Mouse (Mus musculus) midbrain, embryonic 12.5 days (tissue): ENCODE measurements around the gene Anapc5. TPM values are rescaled to one million over a fixed set of nuclear protein-coding genes. Genes with fewer than 3 reads are reported as not detected.

ENCODE experiments used
- ATAC-seq: fragments of 200-750 bp; cut with Nextera tagmentation; 2 replicates; pipeline ENCODE4 v1.8.0; 2017; ENCODE audit warnings: low read depth, moderate TSS enrichment, moderate library complexity; ENCODE audit not compliant: low FRiP score
- H3K27ac ChIP-seq: fragments of 300-500 bp; sonication (generic); replicated peaks from 2 replicates; pipeline ENCODE4 v1.5.1; 2016; ENCODE audit warnings: mild to moderate bottlenecking
- H3K27me3 ChIP-seq: fragments of 300-500 bp; sonication (generic); 2 replicates; pipeline ENCODE4 v1.6.1; 2016; ENCODE audit warnings: mild to moderate bottlenecking
- H3K36me3 ChIP-seq: fragments of 300-500 bp; sonication (generic); 2 replicates; pipeline ENCODE4 v1.6.1; 2016
- H3K4me1 ChIP-seq: fragments of 300-500 bp; sonication (generic); 2 replicates; pipeline ENCODE4 v1.6.1; 2016
- H3K4me2 ChIP-seq: fragments of 300-500 bp; sonication (generic); replicated peaks from 2 replicates; pipeline ENCODE4 v1.6.1; 2016; ENCODE audit warnings: mild to moderate bottlenecking, moderate library complexity
- H3K4me3 ChIP-seq: fragments of 300-500 bp; sonication (generic); 2 replicates; pipeline ENCODE4 v1.5.1; 2016; ENCODE audit warnings: mild to moderate bottlenecking
- H3K9ac ChIP-seq: fragments of 300-500 bp; sonication (generic); replicated peaks from 2 replicates; pipeline ENCODE4 v1.6.1; 2016; ENCODE audit warnings: mild to moderate bottlenecking, moderate library complexity
- H3K9me3 ChIP-seq: fragments of 300-500 bp; sonication (generic); 2 replicates; pipeline ENCODE4 v1.6.1; 2016; ENCODE audit warnings: mild to moderate bottlenecking
- WGBS: fragments of 180-500 bp; shearing (Covaris S2); methylation state at CpG from one replicate; pipeline ENCODE4 v1.1.7; 2016; 5-methylcytosine and 5-hydroxymethylcytosine counted together
- polyA plus RNA-seq: library from polyadenylated mRNA; unstranded; fragments of >200 nt; fragmentation: Nextera tagmentation; extraction: Ambion mirVana; gene quantifications from 2 replicates; pipeline ENCODE4 v1.2.1, GENCODE M21; 2016

The Anapc5 gene
- polyA plus RNA-seq, 1 experiment from 2014 or later, result 542 TPM

DNA sequence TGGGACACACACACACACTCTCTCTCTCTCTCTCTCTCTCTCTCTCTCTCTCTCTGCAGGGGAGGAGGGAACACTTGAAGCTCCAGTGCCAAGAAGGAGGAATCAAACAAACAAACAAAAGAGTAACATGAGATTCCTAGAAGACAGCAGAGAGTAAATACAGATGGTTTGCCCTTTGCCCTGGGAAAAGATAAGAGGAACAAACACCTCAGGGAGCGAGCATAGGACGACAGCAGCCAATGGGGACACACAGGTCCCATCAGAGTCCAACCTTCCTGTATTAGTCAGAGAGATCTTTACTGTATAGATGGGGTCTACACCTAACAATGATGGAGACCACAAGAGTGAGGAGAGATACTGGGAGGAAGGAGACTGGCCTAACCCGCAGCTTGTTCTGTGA is 23.3 kb downstream of the Anapc5 start:
- no peaks in the 10 kb centered on the region for H3K9me3 ChIP-seq
- H3K27me3 ChIP-seq, result no peaks in the 10 kb centered on the region
- H3K4me2 ChIP-seq, result no peak overlapping the region
- no peak overlapping the region for H3K4me3 ChIP-seq
- WGBS, result 91% methylated on average over 3 of the region's 3 CpGs
- H3K36me3 ChIP-seq, result peaks cover 94% of the 10 kb centered on the region
- no peak for ATAC-seq
- peaks cover 5% of the 10 kb centered on the region; the same call in 1 of the 2 replicates for H3K4me1 ChIP-seq
- H3K9ac ChIP-seq, result no peak overlapping the region
- no peak overlapping the region for H3K27ac ChIP-seq

GRCm38 (mm10) chr5:122788696-122789095 is 32.4 kb downstream of the Anapc5 start:
- Histone ChIP-seq H3K27ac (no peak overlapping the region), H3K4me1 (peaks cover 6% of the 10 kb centered on the region; the same call in 1 of the 2 replicates), H3K36me3 (peaks cover 77% of the 10 kb centered on the region), H3K9ac (no peak overlapping the region), H3K9me3 (no peaks in the 10 kb centered on the region), H3K4me2 (no peak overlapping the region), H3K27me3 (no peaks in the 10 kb centered on the region), H3K4me3 (no peak overlapping the region)
- no peak for ATAC-seq
- WGBS, result 93% methylated on average over 2 of the region's 2 CpGs

DNA sequence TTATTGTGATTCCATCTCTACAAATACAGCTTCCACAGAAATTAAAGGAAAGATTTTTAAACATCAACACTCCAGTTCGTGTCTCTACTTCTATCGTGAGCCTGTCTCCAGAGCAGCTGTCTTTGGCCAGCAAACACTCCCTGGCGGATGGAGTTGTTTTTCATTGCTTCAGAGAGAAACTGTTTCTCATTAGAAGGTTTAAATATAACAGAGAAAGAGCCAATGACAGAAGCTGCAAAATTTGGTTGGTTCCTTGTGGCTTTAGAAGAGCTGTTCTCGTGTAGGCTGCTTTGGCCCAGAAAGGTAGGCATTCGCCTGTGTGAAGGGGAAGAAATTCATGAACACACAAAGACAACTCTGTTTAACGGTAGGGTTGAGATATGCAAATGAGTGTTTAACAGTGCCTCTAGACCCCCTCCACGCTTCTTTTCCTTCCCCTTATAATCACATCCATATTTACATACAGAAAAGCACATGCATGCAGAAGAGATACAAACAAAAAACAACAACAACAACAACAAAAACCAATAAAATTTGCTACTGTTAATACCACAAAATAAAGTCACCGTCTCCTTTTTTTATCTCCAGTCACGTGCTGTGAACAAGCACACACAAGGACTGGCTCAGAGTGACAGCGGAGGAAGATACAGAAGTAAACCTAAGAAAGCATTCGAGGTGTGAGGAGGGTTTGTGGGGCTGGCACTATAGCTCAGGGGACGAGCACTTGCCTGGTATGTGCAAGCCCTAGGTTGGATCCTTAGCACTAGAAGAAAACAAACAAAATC is 34.9 kb downstream of the Anapc5 start:
- ATAC-seq, result no peak
- 77% methylated on average over 12 of the region's 12 CpGs for WGBS
- H3K27me3 ChIP-seq, result no peaks in the 10 kb centered on the region
- H3K4me3 ChIP-seq, result no peak overlapping the region
- H3K36me3 ChIP-seq, result peaks cover 54% of the 10 kb centered on the region
- no peak overlapping the region for H3K4me2 ChIP-seq
- 0 out of 2 replicates have a peak overlapping the region, but pooled peaks have one; percentile 42 for H3K27ac ChIP-seq
- H3K4me1 ChIP-seq, result peaks cover 6% of the 10 kb centered on the region; the same call in 1 of the 2 replicates
- H3K9me3 ChIP-seq, result no peaks in the 10 kb centered on the region
- H3K9ac ChIP-seq, result no peak overlapping the region

DNA sequence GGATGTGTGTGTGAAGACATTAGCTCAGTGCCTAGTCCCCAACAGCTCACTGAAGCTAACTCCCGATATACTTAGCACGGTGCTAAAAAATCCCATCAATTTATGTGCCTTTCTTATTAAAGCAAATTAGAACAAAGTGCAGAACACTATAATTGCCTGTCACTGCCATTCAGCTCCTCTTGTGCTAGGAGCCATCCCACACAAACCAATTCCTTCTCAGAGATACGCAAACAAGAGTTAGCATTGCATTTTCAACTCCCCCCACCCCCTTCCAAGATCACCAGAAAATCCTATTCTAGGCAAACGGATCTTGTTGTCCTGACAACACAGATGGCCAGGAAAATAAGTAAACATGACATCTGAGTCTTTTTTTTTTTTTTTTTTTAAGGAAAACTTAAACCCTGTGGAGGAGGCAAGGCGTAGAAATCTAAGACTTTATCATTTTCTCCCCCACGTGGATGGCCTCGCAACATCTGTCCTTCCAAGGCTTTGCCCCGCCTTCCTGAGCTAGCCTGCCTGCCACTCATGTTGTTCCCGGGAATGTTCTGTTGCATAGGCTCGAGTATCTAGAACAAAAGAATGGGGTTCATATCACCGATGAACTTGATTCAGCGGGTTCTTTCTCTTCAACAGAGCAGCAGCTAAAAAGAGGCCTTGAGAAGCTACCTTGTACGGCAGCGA is 37.3 kb downstream of the Anapc5 start:
- Histone ChIP-seq H3K27me3 (peaks cover 10% of the 10 kb centered on the region; the same call in 1 of the 2 replicates), H3K9me3 (no peaks in the 10 kb centered on the region), H3K36me3 (peaks cover 32% of the 10 kb centered on the region), H3K27ac (no peak overlapping the region), H3K9ac (no peak overlapping the region), H3K4me2 (no peak overlapping the region), H3K4me3 (no peak overlapping the region), H3K4me1 (peaks cover 10% of the 10 kb centered on the region)
- WGBS, result 57% methylated on average over 14 of the region's 14 CpGs
- no peak for ATAC-seq

- 71% methylated on average over 1 of the region's 1 CpGs for WGBS
- Histone ChIP-seq H3K27ac (no peak overlapping the region), H3K4me2 (no peak overlapping the region), H3K36me3 (peaks cover 16% of the 10 kb centered on the region), H3K9me3 (no peaks in the 10 kb centered on the region), H3K4me3 (no peak overlapping the region), H3K4me1 (peaks cover 17% of the 10 kb centered on the region), H3K9ac (no peak overlapping the region), H3K27me3 (peaks cover 10% of the 10 kb centered on the region; the same call in 1 of the 2 replicates)
- ATAC-seq, result no peak
Measured at GRCm38 (mm10) chr5:122782066-122782465, 39.1 kb downstream of the Anapc5 start.

DNA sequence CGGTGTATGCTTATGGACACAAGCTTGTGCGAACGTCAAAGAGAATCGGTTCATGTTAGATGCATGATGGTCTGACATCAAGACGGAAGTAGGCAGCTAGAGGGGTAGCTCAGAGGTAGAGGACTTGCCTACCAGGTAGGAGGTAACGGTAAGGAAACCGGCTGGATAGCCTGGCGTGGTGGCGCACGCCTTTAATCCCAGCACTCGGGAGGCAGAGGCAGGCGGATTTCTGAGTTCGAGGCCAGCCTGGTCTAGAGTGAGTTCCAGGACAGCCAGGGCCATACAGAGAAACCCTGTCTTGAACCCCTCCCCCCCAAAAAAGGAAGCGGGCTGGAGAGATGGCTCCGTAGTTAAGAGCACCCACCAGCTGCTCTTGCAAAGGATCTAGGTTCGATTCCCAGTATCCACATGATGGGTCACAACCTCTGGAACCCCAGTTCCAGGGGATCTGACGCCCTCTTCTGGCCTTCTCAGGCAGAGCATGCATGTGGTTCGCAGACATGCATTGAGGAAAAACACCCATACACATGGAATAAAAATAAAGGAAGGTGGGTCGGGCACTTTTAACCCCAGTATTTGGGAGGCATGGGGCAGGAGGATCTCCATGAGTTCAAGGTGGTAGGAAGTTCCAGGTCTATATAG is 40.2 kb downstream of the Anapc5 start:
- H3K27me3 ChIP-seq, result peaks cover 10% of the 10 kb centered on the region; the same call in 1 of the 2 replicates
- 0 out of 2 replicates have a peak, but pooled peaks cover 5% of the 10 kb centered on the region for H3K36me3 ChIP-seq
- H3K9ac ChIP-seq, result no peak overlapping the region
- H3K4me1 ChIP-seq, result peaks cover 17% of the 10 kb centered on the region
- ATAC-seq, result no peak
- 88% methylated on average over 19 of the region's 19 CpGs for WGBS
- no peak overlapping the region for H3K4me3 ChIP-seq
- no peak overlapping the region for H3K4me2 ChIP-seq
- H3K9me3 ChIP-seq, result no peaks in the 10 kb centered on the region
- H3K27ac ChIP-seq, result no peak overlapping the region

DNA sequence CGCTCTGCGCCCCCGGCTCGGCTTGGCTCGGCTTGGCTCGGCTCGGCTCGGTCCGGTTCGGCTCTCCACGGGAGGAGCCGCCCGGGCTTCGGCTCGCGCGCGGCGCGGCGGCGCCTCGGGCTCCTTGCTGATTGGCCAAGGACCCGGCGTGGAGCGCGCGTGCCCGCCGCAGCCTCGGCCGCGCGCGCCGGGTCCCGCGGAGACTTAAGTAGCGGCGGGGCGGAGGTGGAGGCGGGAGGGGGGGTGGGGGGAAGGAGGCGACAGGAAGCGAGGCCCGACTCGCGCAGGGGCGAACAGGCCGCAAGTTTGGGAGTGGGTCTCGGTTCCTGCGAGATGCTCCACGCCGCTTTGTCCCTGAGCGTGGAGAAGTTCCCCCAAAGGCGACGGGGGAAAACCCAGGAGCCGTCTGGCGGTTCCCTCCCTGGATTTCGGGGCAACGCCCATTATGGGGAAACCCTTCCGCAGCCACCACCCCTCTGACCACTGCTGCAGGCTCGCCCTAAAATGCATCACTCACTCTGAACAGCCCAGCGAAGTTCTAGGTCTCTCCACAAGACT is 41.8 kb downstream of the Anapc5 start, which contains the start of gene Camkk2:
Camkk2 (minus strand) TSS at position 133 of the 558 bp plus-strand sequence.
- ATAC-seq, result peak; percentile 75
- Histone ChIP-seq H3K27ac (peak within 1 kb of the TSS; percentile 39; the same call in 1 of the 2 replicates), H3K9ac (peak within 1 kb of the TSS; percentile 93), H3K4me1 (peaks cover 17% of the 10 kb centered on the region), H3K4me3 (peak within 1 kb of the TSS; percentile 96), H3K4me2 (peak within 1 kb of the TSS; percentile 79), H3K9me3 (no peaks in the 10 kb centered on the region), H3K27me3 (peaks cover 10% of the 10 kb centered on the region; the same call in 1 of the 2 replicates), H3K36me3 (no peaks in the 10 kb centered on the region)
- 1% methylated on average over 56 of the region's 63 CpGs for WGBS

DNA sequence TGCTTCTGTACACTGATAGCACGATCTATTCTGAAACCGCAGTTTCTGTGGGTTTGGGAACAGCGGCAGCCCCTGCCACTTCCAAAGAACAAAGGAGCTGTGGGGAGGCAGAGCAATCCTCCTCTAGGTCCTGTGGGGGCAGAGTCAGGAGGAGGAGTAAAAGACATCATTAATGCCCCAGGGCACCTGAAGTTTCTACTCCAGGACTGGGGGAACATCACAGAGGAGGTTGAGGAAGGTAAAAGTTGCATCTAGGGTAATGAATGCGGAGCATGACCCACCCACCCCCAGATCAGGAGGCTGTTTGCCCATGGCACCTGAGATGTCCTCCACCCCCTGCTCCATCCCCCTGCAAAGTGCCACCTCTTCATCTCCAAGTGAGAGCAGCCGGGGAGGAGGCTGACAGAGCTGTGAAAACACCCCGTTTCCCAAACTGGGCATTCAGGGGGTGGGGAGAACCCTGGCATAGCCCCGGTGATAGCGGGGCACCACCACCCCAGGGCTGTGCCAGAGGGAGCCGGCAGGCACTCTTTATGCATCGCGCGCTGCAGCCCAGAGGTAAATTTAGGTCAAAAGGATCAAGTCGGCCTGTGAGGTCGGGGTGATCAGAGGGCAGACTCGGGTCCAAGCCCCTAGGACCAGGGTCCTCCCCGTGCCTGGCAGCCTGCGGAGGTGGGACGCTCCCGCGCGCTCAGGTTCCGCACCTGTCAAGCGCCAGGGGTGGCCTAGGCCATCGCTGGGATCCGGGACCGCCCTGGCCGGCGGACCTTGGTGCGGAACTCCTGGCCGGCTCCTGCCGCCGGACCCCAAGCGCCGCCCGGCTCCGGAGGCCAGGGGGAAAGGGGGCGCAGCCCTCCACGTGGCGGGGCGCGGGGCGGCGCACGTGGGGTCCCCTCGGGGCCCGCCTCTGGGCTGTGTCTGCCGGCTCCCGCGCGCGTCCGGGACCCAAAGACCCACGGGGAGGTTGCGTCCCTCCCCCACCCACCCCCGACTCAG is 42.6 kb downstream of the Anapc5 start:
- H3K9ac ChIP-seq, result peak overlapping the region; percentile 93
- peak overlapping the region; percentile 79 for H3K4me2 ChIP-seq
- peaks cover 14% of the 10 kb centered on the region for H3K4me1 ChIP-seq
- no peaks in the 10 kb centered on the region for H3K36me3 ChIP-seq
- H3K27me3 ChIP-seq, result peaks cover 10% of the 10 kb centered on the region; the same call in 1 of the 2 replicates
- WGBS, result 2% methylated on average over 35 of the region's 55 CpGs
- peak overlapping the region; percentile 20; the same call in 1 of the 2 replicates for H3K27ac ChIP-seq
- ATAC-seq, result peak; percentile 71
- H3K4me3 ChIP-seq, result peak overlapping the region; percentile 96
- no peaks in the 10 kb centered on the region for H3K9me3 ChIP-seq

DNA sequence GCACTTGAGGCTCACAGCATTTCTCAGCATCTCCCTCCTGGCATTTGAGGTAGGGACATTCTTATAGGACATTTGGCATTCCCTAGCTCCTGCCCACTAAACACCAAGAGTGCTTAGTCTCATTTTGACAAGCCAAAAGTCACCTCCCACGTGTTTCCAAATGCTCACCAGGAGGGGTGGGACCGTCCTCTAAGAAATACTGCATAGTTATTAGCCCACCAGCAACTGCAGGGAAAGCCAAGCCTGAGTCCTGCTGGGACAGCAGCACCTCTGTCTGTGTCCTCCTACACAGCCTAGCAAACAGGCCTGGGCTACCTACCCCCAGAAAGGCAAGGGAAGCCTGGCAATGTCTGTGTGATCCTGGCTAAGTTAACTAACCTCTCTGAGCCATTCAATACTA is 43.8 kb downstream of the Anapc5 start:
- H3K9me3 ChIP-seq, result no peaks in the 10 kb centered on the region
- H3K4me2 ChIP-seq, result no peak overlapping the region
- H3K27ac ChIP-seq, result no peak overlapping the region
- H3K27me3 ChIP-seq, result peaks cover 10% of the 10 kb centered on the region; the same call in 1 of the 2 replicates
- 55% methylated on average over 2 of the region's 2 CpGs for WGBS
- no peaks in the 10 kb centered on the region for H3K36me3 ChIP-seq
- no peak overlapping the region for H3K9ac ChIP-seq
- H3K4me3 ChIP-seq, result no peak overlapping the region
- H3K4me1 ChIP-seq, result peaks cover 16% of the 10 kb centered on the region
- no peak for ATAC-seq

GRCm38 (mm10) chr5:122775646-122776286 is 45.4 kb downstream of the Anapc5 start:
- 90% methylated on average over 14 of the region's 14 CpGs for WGBS
- H3K4me2 ChIP-seq, result no peak overlapping the region
- no peaks in the 10 kb centered on the region for H3K36me3 ChIP-seq
- ATAC-seq, result no peak
- no peak overlapping the region for H3K9ac ChIP-seq
- no peaks in the 10 kb centered on the region for H3K9me3 ChIP-seq
- H3K4me3 ChIP-seq, result no peak overlapping the region
- no peak overlapping the region for H3K27ac ChIP-seq
- H3K27me3 ChIP-seq, result peaks cover 7% of the 10 kb centered on the region; the same call in 1 of the 2 replicates
- H3K4me1 ChIP-seq, result peaks cover 16% of the 10 kb centered on the region
